Mouse (Mus musculus) adrenal gland, adult 8-10 months (tissue): ENCODE data around the gene Acoxl. TPM values are rescaled to one million over a fixed set of nuclear protein-coding genes. Genes with fewer than 3 reads are reported as not detected.

ENCODE experiments used
- DNase-seq: peaks from one replicate; pipeline ENCODE4 v3.0.0; 2022
- total RNA-seq, 4 experiments: library from RNA; stranded (reverse); gene quantifications; 2 replicates each; pipeline ENCODE4 v1.2.4; 2022

Acoxl gene
- total RNA-seq, 4 experiments from 2014 or later = 0.38 to 1.9 (median 0.97) TPM

- DNase-seq = peak; percentile 63
These were observed 195.5 kb downstream of the Acoxl start for GRCm38 (mm10) chr2:128034066-128034665.

- no peak for DNase-seq
These were observed 199.7 kb downstream of the Acoxl start for GRCm38 (mm10) chr2:128038259-128038890.

- peak; percentile 23 for DNase-seq
These were observed 202.5 kb downstream of the Acoxl start for GRCm38 (mm10) chr2:128041066-128041750.

GRCm38 (mm10) chr2:128046454-128046853, 207.8 kb downstream of the Acoxl start:
- no peak for DNase-seq

- DNase-seq = no peak
These were observed 216.2 kb downstream of the Acoxl start for GRCm38 (mm10) chr2:128054905-128055304.

- no peak for DNase-seq
These were observed 219.2 kb downstream of the Acoxl start for GRCm38 (mm10) chr2:128057872-128058271.

GRCm38 (mm10) chr2:128058627-128059026, 220.0 kb downstream of the Acoxl start:
- DNase-seq = no peak

- no peak for DNase-seq
These were observed 221.5 kb downstream of the Acoxl start for GRCm38 (mm10) chr2:128060213-128060612.

GRCm38 (mm10) chr2:128060680-128061287, 222.1 kb downstream of the Acoxl start:
- DNase-seq = no peak

GRCm38 (mm10) chr2:128061491-128061890, 222.8 kb downstream of the Acoxl start:
- no peak for DNase-seq

- no peak for DNase-seq
These were observed 224.1 kb downstream of the Acoxl start for GRCm38 (mm10) chr2:128062756-128063155.

GRCm38 (mm10) chr2:128065013-128065412, 226.3 kb downstream of the Acoxl start:
- no peak for DNase-seq

- DNase-seq = no peak
These were observed 226.9 kb downstream of the Acoxl start for GRCm38 (mm10) chr2:128065576-128065975.

GRCm38 (mm10) chr2:128067162-128067561, 228.5 kb downstream of the Acoxl start:
- DNase-seq = no peak

- no peak for DNase-seq
These were observed 228.9 kb downstream of the Acoxl start for GRCm38 (mm10) chr2:128067596-128067995.

- DNase-seq = no peak
These were observed 229.5 kb downstream of the Acoxl start for GRCm38 (mm10) chr2:128068176-128068575.

GRCm38 (mm10) chr2:128069025-128069424, 230.3 kb downstream of the Acoxl start:
- no peak for DNase-seq

- no peak for DNase-seq
These were observed 233.1 kb downstream of the Acoxl start for GRCm38 (mm10) chr2:128071791-128072190.

- DNase-seq = no peak
These were observed 234.3 kb downstream of the Acoxl start for GRCm38 (mm10) chr2:128072944-128073343.

- DNase-seq = no peak
These were observed 234.9 kb downstream of the Acoxl start for GRCm38 (mm10) chr2:128073603-128074002.

GRCm38 (mm10) chr2:128076936-128077335, 238.3 kb downstream of the Acoxl start:
- no peak for DNase-seq

GRCm38 (mm10) chr2:128078859-128079258, 240.2 kb downstream of the Acoxl start:
- DNase-seq = peak; percentile 4

GRCm38 (mm10) chr2:128079316-128079715, 240.6 kb downstream of the Acoxl start:
- DNase-seq = no peak
